Mouse (Mus musculus): ENCODE measurements around the gene Epha8.

Epha8 gene

GRCm38 (mm10) chr4:136907033-136907432, 49.6 kb downstream of the Epha8 start:
- DNase-seq (ENCODE audit: low spot score in 2 of 2), result no peak

- DNase-seq (ENCODE audit: low spot score in 2 of 2), result no peak
Measured at GRCm38 (mm10) chr4:136904767-136905539, 51.7 kb downstream of the Epha8 start.

- DNase-seq (ENCODE audit: low spot score in 2 of 2), result no peak
Measured at GRCm38 (mm10) chr4:136899154-136899553, 57.5 kb downstream of the Epha8 start.

GRCm38 (mm10) chr4:136898637-136899036, 58.0 kb downstream of the Epha8 start, which contains the start of gene C1qa:
Gene C1qa (minus strand): TSS chr4:136898803.
- no peak for DNase-seq (ENCODE audit: low spot score in 2 of 2)

- no peak for DNase-seq (ENCODE audit: low spot score in 2 of 2)
Measured at GRCm38 (mm10) chr4:136898084-136898598, 58.5 kb downstream of the Epha8 start.

- no peak for DNase-seq (ENCODE audit: low spot score in 2 of 2)
Measured at GRCm38 (mm10) chr4:136896461-136896860, 60.2 kb downstream of the Epha8 start.

- DNase-seq (ENCODE audit: low spot score in 2 of 2), result no peak
Measured at GRCm38 (mm10) chr4:136895861-136896260, 60.8 kb downstream of the Epha8 start.

- DNase-seq (ENCODE audit: low spot score in 2 of 2), result no peak
Measured at GRCm38 (mm10) chr4:136894821-136895220, 61.8 kb downstream of the Epha8 start.

GRCm38 (mm10) chr4:136893691-136894543, 62.7 kb downstream of the Epha8 start:
- peak; percentile 31 to 64 for DNase-seq (ENCODE audit: low spot score in 2 of 2)

- DNase-seq (ENCODE audit: low spot score in 2 of 2), result peak in 1 of 2 experiments; percentile 28
Measured at GRCm38 (mm10) chr4:136892811-136893210, 63.8 kb downstream of the Epha8 start, which contains the start of gene C1qc. Gene C1qc (minus strand): TSS chr4:136893065.

- no peak for DNase-seq (ENCODE audit: low spot score in 2 of 2)
Measured at GRCm38 (mm10) chr4:136892371-136892770, 64.2 kb downstream of the Epha8 start.

- no peak for DNase-seq (ENCODE audit: low spot score in 2 of 2)
Measured at GRCm38 (mm10) chr4:136891115-136891514, 65.5 kb downstream of the Epha8 start.

GRCm38 (mm10) chr4:136889981-136890380, 66.6 kb downstream of the Epha8 start:
- DNase-seq (ENCODE audit: low spot score in 2 of 2), result no peak

- no peak for DNase-seq (ENCODE audit: low spot score in 2 of 2)
Measured at GRCm38 (mm10) chr4:136887714-136888113, 68.9 kb downstream of the Epha8 start.

- DNase-seq (ENCODE audit: low spot score in 2 of 2), result peak in 1 of 2 experiments; percentile 40
Measured at GRCm38 (mm10) chr4:136886101-136886500, 70.5 kb downstream of the Epha8 start, which contains the start of gene C1qb. Gene C1qb (minus strand): TSS chr4:136886187.
